Mouse (Mus musculus) liver, embryonic 14.5 days (tissue): Measurements from ENCODE around the gene Naa38.

ENCODE experiments used
- CTCF ChIP-seq: IDR thresholded peaks from 2 replicates; pipeline ENCODE4 v1.5.1; 2016; ENCODE audit warnings: antibody characterized with exemption, low read depth, control low read depth
- EP300 ChIP-seq: IDR thresholded peaks from 2 replicates; pipeline ENCODE4 v1.6.1; 2016; ENCODE audit warnings: antibody characterized with exemption, low read depth

- TF ChIP-seq CTCF (no peak), EP300 (no peak)
Measured at GRCm38 (mm10) chr11:69401987-69402386, 6.7 kb downstream of the Naa38 start.
